Comparison of ENCODE assay signal across 9 mouse cellular contexts in genomic region chr11:83448021-83448926, GRCm38 (mm10). TPM values are rescaled to one million over a fixed set of nuclear protein-coding genes. Genes with fewer than 3 reads are reported as not detected.
DNase-seq lines count a peak whose midpoint lies in the region; ATAC-seq and TF ChIP-seq lines count a peak whose summit lies in the region.
"Had no signal": no experiment of that assay in that cellular context is flagged by ENCODE, and none has a peak within 500 bp of the region (broad histone marks: within the 10 kb centered on the region; RNA-seq: fewer than 3 reads in every experiment).

No protein-coding gene starts in this region.

- H3K4me1 ChIP-seq in brown adipose tissue, adult 24 weeks (ENCODE audit: control insufficient read depth, insufficient read depth, insufficient read length, low read length), result peaks cover 37% of the 10 kb centered on the region
- peaks cover 18% of the 10 kb centered on the region for H3K4me1 ChIP-seq in liver, postnatal 0 days (ENCODE audit: insufficient read depth)
- peaks cover 7% of the 10 kb centered on the region for H3K4me1 ChIP-seq in cerebellum, adult 2 months (ENCODE audit: control insufficient read depth, insufficient read depth, low read length)

- peaks cover 23% of the 10 kb centered on the region for H3K27me3 ChIP-seq in liver, postnatal 0 days (ENCODE audit: insufficient read depth, low read length)
- H3K27me3 ChIP-seq in cerebellum, adult 2 months (ENCODE audit: control insufficient read depth, insufficient read depth, low read length), result peaks cover 3% of the 10 kb centered on the region

- no peak overlapping the region for H3K4me2 ChIP-seq in liver, postnatal 0 days (ENCODE audit: low read depth, low read length)

- peak; percentile 27; the same call in 1 of the 2 replicates for ATAC-seq in liver, postnatal 0 days

- H3K27ac ChIP-seq in brown adipose tissue, adult 24 weeks (replicated peaks; ENCODE audit: low read depth, low read length), result peak overlapping the region; percentile 15; the same call in 1 of the 2 replicates
- H3K27ac ChIP-seq in liver, postnatal 0 days (ENCODE audit: low read depth), result no peak overlapping the region
- H3K27ac ChIP-seq in layer of hippocampus, adult 2 months, result no peak overlapping the region
- no peak overlapping the region for H3K27ac ChIP-seq in cerebellum, adult 2 months (ENCODE audit: insufficient read depth, low read length)

- no peak for TF ChIP-seq POLR2A in cerebellum, adult 2 months (IDR thresholded peaks at IDR 0.05; ENCODE audit: borderline replicate concordance, insufficient read depth, low read length)

- peak; percentile 55 for DNase-seq in ES-CJ7 (ENCODE audit: low read depth, low spot score)
- peak; percentile 68 to 78 for DNase-seq in heart, postnatal 10 days
- DNase-seq in liver, postnatal 0 days, result no peak
- DNase-seq in layer of hippocampus, adult 2 months (ENCODE audit: low spot score in 2 of 2), result no peak
- DNase-seq in T-cell, adult 2 months (ENCODE audit: low spot score), result no peak
- DNase-seq in thymus, postnatal 36 days, result no peak
- DNase-seq in cerebellum, adult 2 months, result no peak

- H3K9ac ChIP-seq in liver, postnatal 0 days (replicated peaks), result no peak overlapping the region

- no peak for TF ChIP-seq CTCF in liver, postnatal 0 days (IDR thresholded peaks at IDR 0.05; ENCODE audit: low read depth)
- TF ChIP-seq CTCF in layer of hippocampus, adult 2 months (conservative IDR thresholded peaks at IDR 0.05), result no peak
- no peak for TF ChIP-seq CTCF in cerebellum, adult 2 months (IDR thresholded peaks at IDR 0.05; ENCODE audit: borderline replicate concordance, insufficient read depth, low read depth, low read length)

- H3K36me3 ChIP-seq in liver, postnatal 0 days (replicated peaks; ENCODE audit: insufficient read depth, low read length), result no peaks in the 10 kb centered on the region

- H3K9me3 ChIP-seq in liver, postnatal 0 days (ENCODE audit: low read length), result no peaks in the 10 kb centered on the region

- intact Hi-C loops in heart, postnatal 10 days (cut with DNase I), result no loop called here

- H3K4me3 ChIP-seq in brown adipose tissue, adult 24 weeks (ENCODE audit: insufficient read depth, low read depth, low read length), result no peak overlapping the region
- H3K4me3 ChIP-seq in liver, postnatal 0 days (ENCODE audit: low read depth, low read length), result no peak overlapping the region
- no peak overlapping the region for H3K4me3 ChIP-seq in layer of hippocampus, adult 2 months
- no peak overlapping the region for H3K4me3 ChIP-seq in cerebellum, adult 2 months (replicated peaks; ENCODE audit: insufficient read depth, low read depth, low read length)

- no peak for TF ChIP-seq EP300 in liver, postnatal 0 days (IDR thresholded peaks at IDR 0.05; ENCODE audit: low read depth)

- 51% methylated on average over 16 of the region's 16 CpGs for WGBS in liver, postnatal 0 days (ENCODE audit: insufficient replicate concordance)
- 60% methylated on average over 16 of the region's 16 CpGs for WGBS in cerebellum, adult 2 months

RNA-seq across cellular contexts. Expression of gene 1700020L24Rik, which starts 10.8 kb away (rescaled TPM):
- 2.9 TPM in 1 of 2 replicates, not detected in the other for polyA plus RNA-seq in brown adipose tissue, adult 24 weeks (2012; ENCODE audit: insufficient read depth, insufficient read length, missing spikeins)
- total RNA-seq in heart, postnatal 10 days (2021), result not detected
- polyA plus RNA-seq in liver, postnatal 0 days (2015; fragmentation: Nextera tagmentation; extraction: Ambion mirVana), result 2.6 and 3.1 TPM in 2 replicates
- not detected for total RNA-seq in layer of hippocampus, adult 2 months (2021)
- 1.5 and 3.1 TPM in 2 replicates for polyA plus RNA-seq in cerebellum, adult 2 months (2012; rRNA removed)

RNA-seq across cellular contexts. Expression of gene Mmp28, which starts 14.6 kb away (rescaled TPM):
- polyA plus RNA-seq in brown adipose tissue, adult 24 weeks (2012; ENCODE audit: insufficient read depth, insufficient read length, missing spikeins), result 5.4 and 6.6 TPM in 2 replicates
- total RNA-seq in heart, postnatal 10 days (2021), result 1 to 10 TPM; 7.4 to 8.4 TPM
- polyA plus RNA-seq in liver, postnatal 0 days (2015; fragmentation: Nextera tagmentation; extraction: Ambion mirVana), result 0.20 and 0.43 TPM in 2 replicates
- 1 to 10 TPM; 3.0 to 3.3 TPM for total RNA-seq in layer of hippocampus, adult 2 months (2021)
- 4.3 and 4.8 TPM in 2 replicates for polyA plus RNA-seq in cerebellum, adult 2 months (2012; rRNA removed)

RNA-seq across cellular contexts. Expression of gene Gas2l2, which starts 19.0 kb away (rescaled TPM):
- not detected in 2 replicates for polyA plus RNA-seq in brown adipose tissue, adult 24 weeks (2012; ENCODE audit: insufficient read depth, insufficient read length, missing spikeins)
- not detected for total RNA-seq in heart, postnatal 10 days (2021)
- polyA plus RNA-seq in liver, postnatal 0 days (2015; fragmentation: Nextera tagmentation; extraction: Ambion mirVana), result not detected in 2 replicates
- total RNA-seq in layer of hippocampus, adult 2 months (2021), result under 1 TPM in 1 of 2 experiments, not detected in 1; 0.28 TPM
- 0.16 and 0.22 TPM in 2 replicates for polyA plus RNA-seq in cerebellum, adult 2 months (2012; rRNA removed)
- total RNA-seq: adrenal gland, postnatal 36 days had no signal

RNA-seq across cellular contexts. Expression of gene Taf15, which starts 24.6 kb away (rescaled TPM):
- polyA plus RNA-seq in brown adipose tissue, adult 24 weeks (2012; ENCODE audit: insufficient read depth, insufficient read length, missing spikeins), result 29.8 and 35.5 TPM in 2 replicates
- 10 to 100 TPM; 39.8 to 46.3 TPM for total RNA-seq in heart, postnatal 10 days (2021)
- 2.8 and 3.4 TPM in 2 replicates for polyA plus RNA-seq in liver, postnatal 0 days (2015; fragmentation: Nextera tagmentation; extraction: Ambion mirVana)
- total RNA-seq in layer of hippocampus, adult 2 months (2021), result 10 to 100 TPM; 81.2 to 93.6 TPM
- 60.0 and 60.1 TPM in 2 replicates for polyA plus RNA-seq in cerebellum, adult 2 months (2012; rRNA removed)

RNA-seq across cellular contexts. Expression of gene Rasl10b, which starts 39.3 kb away (rescaled TPM):
- polyA plus RNA-seq in brown adipose tissue, adult 24 weeks (2012; ENCODE audit: insufficient read depth, insufficient read length, missing spikeins), result not detected in 2 replicates
- total RNA-seq in heart, postnatal 10 days (2021), result 10 to 100 TPM; 25.7 to 25.9 TPM
- 0.05 TPM in 1 of 2 replicates, not detected in the other for polyA plus RNA-seq in liver, postnatal 0 days (2015; fragmentation: Nextera tagmentation; extraction: Ambion mirVana)
- total RNA-seq in layer of hippocampus, adult 2 months (2021), result 100 to 1,000 TPM; 229 to 234 TPM
- 121 and 126 TPM in 2 replicates for polyA plus RNA-seq in cerebellum, adult 2 months (2012; rRNA removed)

Comparison
In these comparisons a context has a peak if more than half of its experiments do, and no peak if none do; other contexts are left out.
1. DNase-seq: peak in ES-CJ7 (single experiment) and heart, postnatal 10 days (2 of 2); none in liver, postnatal 0 days (single experiment), layer of hippocampus, adult 2 months (0 of 2), T-cell, adult 2 months (single experiment), thymus, postnatal 36 days (0 of 2) and cerebellum, adult 2 months (0 of 2).